In the genomic region with DNA sequence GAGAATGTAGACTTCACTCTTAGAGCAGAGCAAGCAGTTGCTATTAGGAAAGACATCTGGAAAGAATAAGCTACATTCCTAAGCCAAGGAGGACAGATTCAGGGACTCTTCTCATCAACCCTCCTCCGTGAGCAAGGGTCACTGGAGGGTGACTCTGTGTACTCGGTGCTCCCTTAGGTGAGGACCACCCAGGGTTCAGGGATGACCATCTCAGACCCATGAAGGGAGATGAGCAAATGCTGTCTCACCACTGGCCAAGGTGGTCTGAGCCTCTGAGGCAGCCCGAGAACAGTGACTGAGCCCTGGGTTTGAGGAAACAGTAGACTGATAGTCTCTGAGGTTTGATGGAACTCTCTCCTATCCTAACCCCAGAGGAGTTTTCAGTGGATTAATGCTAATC, we compare ENCODE assay signal across 33 mouse cellular contexts. TPM values are rescaled to one million over a fixed set of nuclear protein-coding genes. Genes with fewer than 3 reads are reported as not detected.
"Had no signal": no experiment of that assay in that cellular context is flagged by ENCODE, and none has a peak within 500 bp of the region (broad histone marks: within the 10 kb centered on the region; RNA-seq: fewer than 3 reads in every experiment).

No protein-coding gene starts in this region.

- DNase-seq: kidney, adult 8-10 months; kidney, postnatal 10 days; kidney, postnatal 36 days; layer of hippocampus, postnatal 36 days; liver, embryonic 13.5 days; lung, adult 2 months; lung, postnatal 14 days; lung, postnatal 4 days; retina, postnatal 1 day; right cerebral cortex, postnatal 25 days; thymus, adult 18-20 months; thymus, postnatal 36 days had no signal

- H3K4me3 ChIP-seq: kidney, embryonic 15.5 days; left cerebral cortex, adult 2 months; liver, embryonic 13.5 days; midbrain, embryonic 15.5 days; neural tube, embryonic 12.5 days; neural tube, embryonic 15.5 days had no signal

- ATAC-seq: midbrain, embryonic 15.5 days had no signal

- H3K27ac ChIP-seq: kidney, embryonic 15.5 days; left cerebral cortex, adult 2 months; liver, embryonic 13.5 days; midbrain, embryonic 15.5 days; neural tube, embryonic 12.5 days; neural tube, embryonic 15.5 days had no signal

- H3K9me3 ChIP-seq: kidney, embryonic 15.5 days; liver, embryonic 13.5 days; midbrain, embryonic 15.5 days; neural tube, embryonic 12.5 days; neural tube, embryonic 15.5 days had no signal

- H3K9ac ChIP-seq: kidney, embryonic 15.5 days; liver, embryonic 13.5 days; midbrain, embryonic 15.5 days; neural tube, embryonic 12.5 days; neural tube, embryonic 15.5 days had no signal

- H3K4me2 ChIP-seq: kidney, embryonic 15.5 days; liver, embryonic 13.5 days; midbrain, embryonic 11.5 days; midbrain, embryonic 15.5 days; neural tube, embryonic 12.5 days; neural tube, embryonic 15.5 days had no signal

- H3K36me3 ChIP-seq: kidney, embryonic 15.5 days; liver, embryonic 13.5 days; midbrain, embryonic 15.5 days; neural tube, embryonic 12.5 days; neural tube, embryonic 15.5 days had no signal

- H3K27me3 ChIP-seq: kidney, embryonic 15.5 days; liver, embryonic 13.5 days; midbrain, embryonic 15.5 days; neural tube, embryonic 12.5 days; neural tube, embryonic 15.5 days had no signal

- H3K4me1 ChIP-seq: liver, embryonic 13.5 days; midbrain, embryonic 15.5 days had no signal

RNA-seq across cellular contexts. Expression of gene 4930432M17Rik, which starts 57.3 kb away (rescaled TPM):
- total RNA-seq: layer of hippocampus, adult 8-10 months; layer of hippocampus, postnatal 10 days; layer of hippocampus, postnatal 36 days; left cerebral cortex, adult 2 months; left cerebral cortex, postnatal 10 days; left cerebral cortex, postnatal 36 days; liver, adult 2 months; megakaryocyte progenitor cell, adult 5-6 weeks; megakaryocyte-erythroid progenitor cell, adult 5-6 weeks had no signal
- polyA plus RNA-seq: kidney, embryonic 15.5 days; limb, embryonic 11.5 days; limb, embryonic 14.5 days; liver, adult 2 months; liver, embryonic 13.5 days; liver, embryonic 16.5 days; lung, adult 2 months; lung, embryonic 16.5 days; midbrain, embryonic 11.5 days; midbrain, embryonic 15.5 days; neural tube, embryonic 12.5 days; neural tube, embryonic 15.5 days; small intestine, adult 2 months; spleen, adult 2 months; stomach, embryonic 16.5 days; testis, adult 2 months had no signal
